Mouse (Mus musculus) brain, embryonic 14.5 days (tissue): ENCODE results near the gene Trpm4. TPM values are rescaled to one million over a fixed set of nuclear protein-coding genes. Genes with fewer than 3 reads are reported as not detected.

Experiments
- DNase-seq: peaks from one replicate; pipeline ENCODE4 v3.0.0-alpha.2; 2011; ENCODE audit warnings: low read depth
- CTCF ChIP-seq: fragments of 200-500 bp; IDR thresholded peaks from 2 replicates; pipeline ENCODE4 v1.5.1; 2012; ENCODE audit warnings: inconsistent platforms, mild to moderate bottlenecking, moderate library complexity, borderline replicate concordance; ENCODE audit not compliant: insufficient read depth, insufficient read length; ENCODE audit errors: extremely low read depth
- POLR2A ChIP-seq: fragments of 200-500 bp; IDR thresholded peaks from 2 replicates; pipeline ENCODE4 v1.6.1; 2012; ENCODE audit warnings: mild to moderate bottlenecking, inconsistent platforms, borderline replicate concordance; ENCODE audit not compliant: poor library complexity, insufficient read depth, insufficient read length, severe bottlenecking; ENCODE audit errors: extremely low read depth
- polyA plus RNA-seq: library from polyadenylated mRNA; depleted of rRNA; stranded (reverse); fragments of >200 nt; gene quantifications from 2 replicates; pipeline ENCODE4 v1.2.3, GENCODE M21; 2012

Trpm4 gene
- polyA plus RNA-seq, 1 experiment = 19.0 TPM

DNA sequence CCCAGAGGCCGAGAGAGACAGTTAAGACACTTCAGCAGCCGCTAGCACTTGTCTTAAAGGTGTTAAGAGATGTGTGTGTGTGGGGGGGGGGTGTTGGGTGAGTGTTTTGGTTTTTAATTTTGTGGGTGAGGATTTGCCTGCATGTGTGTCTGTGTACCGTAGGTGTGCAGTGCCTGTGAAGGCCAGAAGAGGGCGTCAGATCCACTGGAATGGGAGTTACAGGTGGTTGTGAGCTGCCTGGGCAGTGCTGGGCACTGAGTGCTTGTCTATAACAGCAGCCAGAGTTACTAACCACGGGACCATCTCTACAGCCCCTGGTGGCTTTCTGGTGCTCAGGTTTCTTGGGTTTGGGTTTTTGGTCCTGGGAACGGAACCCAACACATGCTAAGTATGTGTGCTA is 2.1 kb downstream of the Trpm4 start:
- no peak for DNase-seq
- TF ChIP-seq CTCF = 0 out of 2 replicates have a peak, but pooled peaks have one; percentile 2
- no peak for TF ChIP-seq POLR2A

DNA sequence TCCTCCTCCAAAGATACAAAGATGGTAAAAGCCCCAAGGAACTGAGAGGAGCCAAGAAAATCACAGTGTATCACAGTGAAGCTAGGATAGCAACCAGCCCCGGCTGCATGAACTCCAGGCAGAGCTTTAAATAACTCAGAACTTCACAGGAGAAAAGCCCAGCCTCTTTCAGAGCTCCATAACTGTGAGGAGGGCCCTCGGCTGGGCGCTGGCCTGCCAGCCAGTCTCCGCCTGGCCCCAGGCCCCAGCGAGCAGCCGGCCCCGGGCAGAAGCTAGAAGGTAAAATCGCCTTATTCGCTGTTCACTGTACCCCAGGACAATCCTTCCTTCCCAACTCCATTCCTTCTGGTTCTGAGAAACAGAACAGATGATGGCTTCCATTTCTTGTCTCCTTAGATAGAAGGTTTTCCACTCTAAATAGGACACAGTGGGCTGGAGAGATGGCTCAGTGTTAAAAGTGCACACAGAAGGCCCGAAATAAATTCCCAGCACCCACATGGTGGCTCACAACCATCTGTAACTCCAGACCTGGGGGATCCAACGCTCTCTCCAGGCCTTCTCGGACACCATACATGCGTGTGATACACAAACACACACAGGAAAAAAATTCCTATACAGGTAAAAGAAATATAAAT is 4.6 kb downstream of the Trpm4 start:
- no peak for TF ChIP-seq CTCF
- no peak for TF ChIP-seq POLR2A
- DNase-seq = no peak

DNA sequence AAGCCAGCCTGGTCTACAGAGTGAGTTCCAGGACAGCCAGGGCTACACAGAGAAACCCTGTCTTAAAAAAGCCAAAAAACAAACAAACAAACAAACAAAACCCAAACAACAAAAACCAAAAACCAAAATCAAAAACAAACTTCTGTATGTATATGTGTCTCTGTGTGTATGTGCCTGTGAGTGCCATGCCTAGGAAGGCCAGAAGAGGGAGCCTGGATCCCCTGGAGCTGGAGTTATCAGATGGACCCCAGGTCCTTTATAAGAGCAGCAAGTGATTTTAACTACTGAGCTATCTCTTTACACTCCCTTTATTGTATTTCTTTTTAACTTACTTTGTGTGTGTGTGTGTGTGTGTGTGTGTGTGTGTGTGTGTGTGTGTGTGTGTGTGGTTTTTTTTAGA is 7.8 kb downstream of the Trpm4 start:
- TF ChIP-seq POLR2A = no peak
- peak; percentile 22; the same call in 1 of the 2 replicates for TF ChIP-seq CTCF
- no peak for DNase-seq

DNA sequence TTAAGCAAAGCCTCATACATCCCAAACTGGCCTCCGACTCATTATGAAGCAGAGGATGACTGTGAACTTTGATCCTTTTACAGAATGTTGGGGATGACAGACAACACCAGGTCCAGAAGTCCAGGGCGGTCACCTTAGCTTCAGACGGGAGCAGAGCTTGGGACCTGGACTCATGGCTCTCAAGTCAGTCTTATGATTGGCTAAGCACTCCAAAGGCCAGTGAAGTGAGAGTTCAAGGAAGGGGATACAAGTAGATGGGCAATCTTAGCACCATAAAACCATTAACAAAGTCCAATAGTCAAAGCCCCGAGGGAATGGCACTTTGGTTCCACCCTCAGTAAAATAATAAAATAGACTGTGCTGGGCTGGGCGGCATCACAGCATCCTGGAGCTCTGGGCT is 10.5 kb downstream of the Trpm4 start:
- DNase-seq = no peak

DNA sequence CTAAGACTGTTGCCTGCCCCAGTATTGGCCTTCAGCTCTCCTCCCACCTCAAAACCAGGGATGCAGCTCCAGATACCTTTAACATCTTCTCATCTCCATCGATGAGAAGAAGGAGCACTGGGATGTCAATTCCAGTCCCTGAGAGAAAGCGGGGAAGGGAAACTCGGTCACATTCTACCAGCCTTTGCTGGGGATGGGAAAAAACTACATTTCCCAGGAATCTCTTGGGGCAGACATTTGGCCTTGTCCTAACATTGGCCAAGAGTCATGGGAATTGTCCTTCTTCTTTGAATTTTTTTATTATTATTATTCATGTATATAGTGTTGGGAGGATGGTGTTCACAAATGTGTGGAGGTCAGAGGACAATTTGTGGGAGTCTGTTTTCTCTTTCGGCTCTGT is 11.3 kb downstream of the Trpm4 start:
- TF ChIP-seq POLR2A (no peak), CTCF (no peak)

More for the DNA sequence above, 10.5 kb downstream of the Trpm4 start:
- TF ChIP-seq CTCF (no peak), POLR2A (no peak)

DNA sequence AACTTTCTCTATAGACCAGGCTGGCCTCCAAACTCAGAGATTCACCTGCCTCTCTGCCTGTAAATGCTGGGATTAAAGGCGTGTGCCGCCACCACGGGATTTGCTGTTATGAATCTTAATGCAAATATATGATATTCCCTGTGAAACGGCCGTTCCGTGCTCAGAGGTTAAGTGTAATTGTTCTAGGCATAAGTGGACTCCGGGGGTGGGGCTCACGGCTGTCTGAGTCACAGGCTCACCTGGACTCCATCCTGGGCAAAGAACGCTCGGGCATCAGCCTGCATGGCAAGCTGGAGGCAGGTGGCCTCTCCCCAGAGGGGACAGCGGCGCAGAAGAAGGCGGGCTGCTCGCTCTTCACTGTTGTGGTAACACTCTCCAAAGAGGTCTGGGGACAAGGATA is 17.0 kb downstream of the Trpm4 start:
- DNase-seq = no peak
- TF ChIP-seq CTCF = no peak
- TF ChIP-seq POLR2A = no peak

More for the DNA sequence above, 11.3 kb downstream of the Trpm4 start:
- no peak for DNase-seq

DNA sequence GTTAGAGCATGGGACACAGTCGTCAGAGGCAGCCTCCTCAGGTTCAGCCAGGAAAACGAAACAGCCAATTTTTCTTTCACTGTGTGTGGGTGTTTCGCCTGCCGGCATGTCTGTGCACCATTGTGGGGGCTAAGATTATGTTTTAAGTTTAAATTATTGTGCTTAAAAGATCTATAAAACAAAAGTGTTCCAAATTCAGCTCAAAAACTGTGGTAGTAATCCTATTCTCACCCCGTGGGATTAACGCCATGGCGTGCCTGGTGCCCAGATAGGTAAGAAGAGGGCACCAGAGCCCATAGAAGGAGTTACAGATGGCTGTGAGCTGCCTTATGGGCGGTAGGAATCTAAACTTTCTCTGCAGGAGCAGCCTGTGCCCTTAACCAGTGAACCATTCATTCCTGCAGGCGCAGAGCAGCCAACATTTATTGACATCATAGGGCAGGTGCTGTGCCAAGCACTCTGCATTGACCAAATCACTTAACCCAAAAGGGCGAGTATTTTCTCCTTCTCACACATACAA is 18.3 kb downstream of the Trpm4 start:
- no peak for DNase-seq
- TF ChIP-seq POLR2A (no peak), CTCF (no peak)

DNA sequence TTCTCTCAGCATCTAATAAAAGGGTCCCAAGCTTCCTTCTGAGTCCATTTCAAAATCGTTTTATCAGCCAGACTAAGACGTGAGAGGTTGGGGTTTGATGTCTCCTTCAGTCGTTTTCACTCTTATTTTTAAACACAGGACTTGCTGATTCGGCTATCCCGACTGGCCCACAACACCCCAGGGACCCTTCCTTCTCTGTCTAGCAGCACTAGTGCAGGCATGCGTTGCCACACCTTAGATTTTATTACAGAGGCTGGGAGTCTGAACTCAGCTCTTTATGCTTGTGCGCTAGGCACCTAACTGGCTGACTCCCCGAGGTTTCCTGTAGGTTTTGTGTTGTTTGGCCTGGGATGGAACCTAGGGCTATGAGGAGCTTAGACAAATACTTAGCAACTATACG is 20.1 kb downstream of the Trpm4 start:
- TF ChIP-seq CTCF = no peak
- no peak for DNase-seq

DNA sequence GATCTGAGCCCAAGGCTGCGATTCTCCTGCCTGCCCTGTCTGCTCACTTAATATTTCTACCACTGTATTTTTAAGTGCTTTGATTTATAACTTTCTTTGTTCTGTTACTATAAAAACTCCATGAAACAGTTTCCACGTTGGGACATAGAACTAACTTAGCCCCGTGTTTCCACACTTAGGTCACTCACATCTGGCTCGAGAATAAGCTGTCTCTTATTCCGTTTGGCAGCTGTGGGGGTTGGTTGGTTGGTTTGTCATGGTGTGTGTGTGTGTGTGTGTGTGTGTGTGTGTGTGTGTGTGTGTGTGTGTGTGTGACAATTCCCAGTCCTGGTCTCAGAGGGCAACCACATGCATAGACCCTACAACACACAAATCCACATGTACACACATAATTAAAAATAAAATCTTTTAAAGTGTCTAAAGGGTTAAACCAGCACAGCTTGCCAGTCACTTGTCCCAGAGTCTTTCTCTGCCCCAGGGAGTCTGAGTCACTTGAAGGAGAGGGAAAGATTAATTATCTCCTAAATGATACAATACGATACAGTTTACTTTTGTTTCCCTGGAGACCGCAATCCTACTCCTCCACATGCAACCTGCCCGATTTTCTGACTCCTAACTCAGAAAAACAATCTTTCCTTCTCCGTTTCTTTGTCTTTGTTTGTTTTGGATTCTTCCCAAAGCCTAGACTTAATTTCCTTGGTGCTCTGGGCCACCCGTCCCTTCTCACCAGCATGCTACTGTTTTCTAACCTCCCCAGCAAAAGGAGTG is 20.7 kb downstream of the Trpm4 start:
- TF ChIP-seq CTCF = no peak
- no peak for TF ChIP-seq POLR2A
- peak; percentile 48 for DNase-seq

DNA sequence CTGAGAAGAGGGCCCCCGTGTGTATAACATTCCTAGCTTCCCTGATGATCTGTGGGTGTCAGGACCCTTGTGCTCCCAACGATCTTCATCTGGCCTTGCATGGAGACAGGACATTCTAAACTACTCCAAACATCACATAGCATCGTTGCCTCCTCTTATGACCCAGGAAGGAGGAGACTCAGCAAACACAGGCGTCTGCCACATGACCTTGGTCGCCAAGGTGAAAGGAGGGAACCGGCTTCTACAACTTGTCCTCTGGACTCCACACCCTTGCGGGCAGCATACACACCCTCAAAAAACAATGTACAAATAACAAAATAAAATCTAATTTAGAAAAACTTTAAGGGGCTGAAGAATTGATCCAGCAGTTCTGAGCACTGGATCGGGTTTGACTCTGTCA is 21.6 kb downstream of the Trpm4 start:
- DNase-seq = no peak
- TF ChIP-seq CTCF = no peak
- TF ChIP-seq POLR2A = no peak

DNA sequence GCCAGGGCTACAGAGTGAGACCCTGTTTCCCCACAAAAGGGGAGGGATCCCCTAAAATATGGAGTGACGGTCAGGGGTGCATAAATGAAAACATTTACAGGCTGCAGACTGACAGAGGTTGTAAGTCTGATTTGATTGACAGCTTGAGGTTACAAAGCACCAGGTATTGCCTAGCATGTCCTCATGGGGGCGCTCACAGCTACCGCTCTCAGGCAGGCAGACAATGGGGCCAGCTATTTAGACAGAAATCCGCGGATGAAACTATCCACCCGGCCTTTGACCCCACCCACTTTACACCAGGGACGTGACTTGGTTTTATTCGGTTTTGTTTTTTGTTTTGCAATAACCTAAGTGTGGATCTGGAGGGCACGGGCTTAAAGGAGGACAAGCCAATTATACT is 24.1 kb downstream of the Trpm4 start:
- DNase-seq = peak; percentile 84
- TF ChIP-seq CTCF = peak; percentile 77
- no peak for TF ChIP-seq POLR2A

DNA sequence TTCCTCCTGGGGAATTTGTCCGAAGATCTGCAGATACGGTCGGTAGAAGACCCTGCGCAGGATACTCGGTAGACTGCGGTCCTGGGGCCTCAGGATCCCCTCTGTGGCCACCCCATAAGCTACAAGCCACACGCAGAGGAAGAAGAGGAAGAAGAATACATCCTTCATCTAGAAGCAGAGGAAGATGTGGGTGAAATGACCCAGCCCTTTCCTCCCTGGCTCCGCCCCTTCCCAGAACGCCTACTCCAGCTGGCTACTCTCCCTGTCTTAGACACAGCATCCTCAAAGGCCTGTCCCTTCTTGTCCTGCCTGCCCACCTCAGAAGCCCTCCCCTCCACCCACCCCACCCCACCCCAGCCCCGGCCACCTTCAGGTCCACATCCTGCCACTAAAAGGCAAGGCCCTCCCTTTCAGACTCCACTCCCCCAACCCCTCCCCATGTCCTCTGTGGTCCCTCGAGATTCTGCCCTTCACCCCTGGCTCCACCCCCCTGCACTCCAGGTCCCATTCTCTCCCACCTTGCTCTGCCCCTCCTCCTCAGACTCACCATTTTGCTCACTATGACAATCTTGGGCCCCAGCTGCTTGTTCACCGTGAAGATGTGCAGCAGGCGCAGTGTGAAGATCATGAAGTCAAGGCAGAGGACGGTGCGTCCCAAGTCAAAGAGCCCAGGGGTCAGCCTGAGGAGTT is 24.9 kb downstream of the Trpm4 start:
- TF ChIP-seq POLR2A = no peak
- TF ChIP-seq CTCF = no peak
- no peak for DNase-seq

DNA sequence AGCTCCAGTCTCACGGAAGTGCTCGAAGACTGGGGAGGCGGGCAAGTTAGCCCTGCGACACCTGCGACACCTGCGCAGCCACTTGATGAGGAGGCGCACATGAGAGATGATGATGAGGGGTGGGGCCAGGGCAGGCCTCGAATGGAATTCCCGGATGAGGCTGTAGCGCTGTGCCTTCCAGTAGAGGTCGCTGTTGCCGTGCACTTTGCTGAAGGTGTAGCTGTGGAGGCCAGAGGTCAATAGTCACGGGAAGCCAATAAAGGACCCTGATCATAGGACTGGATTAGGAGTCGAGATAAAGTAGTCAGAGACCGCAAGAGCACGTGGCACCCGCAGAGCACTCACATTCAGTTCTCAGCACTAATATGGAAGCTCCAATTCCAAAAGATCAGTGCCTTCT is 28.3 kb downstream of the Trpm4 start:
- peak; percentile 76 for TF ChIP-seq CTCF
- TF ChIP-seq POLR2A = no peak
- peak; percentile 73 for DNase-seq
